21 mouse cellular contexts compared by ENCODE assay signal in the genomic region with DNA sequence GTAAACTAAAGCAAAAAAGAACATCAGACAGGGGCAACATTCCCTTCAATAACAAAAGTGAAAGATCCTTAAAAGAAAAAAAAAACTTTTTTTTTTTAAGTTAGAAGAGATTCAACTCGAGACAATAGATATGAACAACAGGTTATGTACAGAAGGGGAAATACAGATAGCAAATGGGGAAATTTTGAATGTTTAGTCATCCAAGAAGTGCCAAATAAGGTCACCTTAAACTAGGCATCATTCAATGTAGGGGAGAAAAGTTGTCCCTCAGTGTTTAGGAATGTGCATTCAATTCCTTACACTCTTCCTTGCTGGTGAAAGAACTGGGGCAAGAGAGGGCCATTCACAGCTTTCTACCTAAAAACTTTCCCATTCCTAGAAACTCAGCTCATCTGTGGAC.
"Had no signal": no experiment of that assay in that cellular context is flagged by ENCODE, and none has a peak within 500 bp of the region (broad histone marks: within the 10 kb centered on the region; RNA-seq: fewer than 3 reads in every experiment).

No protein-coding gene starts in this region.

- H3K36me3 ChIP-seq: liver, embryonic 13.5 days; liver, embryonic 15.5 days; lung, embryonic 15.5 days; midbrain, embryonic 13.5 days; neural tube, embryonic 13.5 days; neural tube, embryonic 15.5 days had no signal

- H3K27ac ChIP-seq: liver, embryonic 13.5 days; liver, embryonic 15.5 days; lung, embryonic 15.5 days; midbrain, embryonic 13.5 days; neural tube, embryonic 13.5 days; neural tube, embryonic 15.5 days had no signal

- ATAC-seq: liver, postnatal 0 days; lung, postnatal 0 days; midbrain, embryonic 13.5 days; midbrain, embryonic 16.5 days had no signal

- H3K9me3 ChIP-seq: liver, embryonic 13.5 days; liver, embryonic 15.5 days; lung, embryonic 15.5 days; midbrain, embryonic 13.5 days; neural tube, embryonic 13.5 days; neural tube, embryonic 15.5 days had no signal

- DNase-seq: liver, embryonic 13.5 days; liver, postnatal 0 days; lung, adult 2 months; lung, postnatal 14 days; lung, postnatal 36 days; retina, postnatal 1 day; right cerebral cortex, adult 18-20 months; right cerebral cortex, postnatal 25 days; right cerebral cortex, postnatal 4 days; thymus, adult 18-20 months; thymus, postnatal 14 days; thymus, postnatal 36 days had no signal

- H3K4me3 ChIP-seq: lung, embryonic 15.5 days; midbrain, embryonic 13.5 days; myocyte; neural tube, embryonic 15.5 days had no signal

- H3K27me3 ChIP-seq: midbrain, embryonic 13.5 days; neural tube, embryonic 13.5 days; neural tube, embryonic 15.5 days had no signal

- H3K9ac ChIP-seq: liver, embryonic 15.5 days; liver, postnatal 0 days; lung, embryonic 15.5 days; midbrain, embryonic 13.5 days; neural tube, embryonic 13.5 days; neural tube, embryonic 15.5 days had no signal

- H3K4me2 ChIP-seq: midbrain, embryonic 11.5 days had no signal
